Mouse (Mus musculus): ENCODE measurements around the gene Olfr904. TPM values are rescaled to one million over a fixed set of nuclear protein-coding genes. Genes with fewer than 3 reads are reported as not detected.
"Not testable (repeated sequence)": the region's sequence is repeated elsewhere in the genome, so short reads cannot be mapped to it uniquely, and the experiment has no call there.

The Olfr904 gene
- not detected in 2 replicates for polyA plus RNA-seq (2015; fragmentation: Nextera tagmentation; extraction: Ambion mirVana)

GRCm38 (mm10) chr9:38462844-38463243 is at the start of gene Olfr904:
Gene Olfr904, plus strand, starts transcription at chr9:38463144.
- ATAC-seq (ENCODE audit: insufficient read depth, low FRiP score, low read depth): no peak
- Histone ChIP-seq H3K4me2 (no peak within 1 kb of the TSS), H3K9me3 (no peaks in the 10 kb centered on the region), H3K9ac (no peak within 1 kb of the TSS), H3K27ac (no peak within 1 kb of the TSS), H3K36me3 (no peaks in the 10 kb centered on the region), H3K4me1 (no peaks in the 10 kb centered on the region), H3K27me3 (replicated peaks) (no peaks in the 10 kb centered on the region), H3K4me3 (replicated peaks) (no peak within 1 kb of the TSS)

GRCm38 (mm10) chr9:38413502-38413901 is 49.4 kb upstream of the Olfr904 start:
- H3K9me3 ChIP-seq; H3K27ac ChIP-seq; H3K4me2 ChIP-seq; H3K4me3 ChIP-seq (replicated peaks); ATAC-seq (ENCODE audit: insufficient read depth, low FRiP score, low read depth); H3K36me3 ChIP-seq; H3K4me1 ChIP-seq; H3K27me3 ChIP-seq (replicated peaks); H3K9ac ChIP-seq: not testable (repeated sequence)
- WGBS: 87% methylated on average over 14 of the region's 14 CpGs

GRCm38 (mm10) chr9:38423801-38424200 is 39.1 kb upstream of the Olfr904 start:
- Histone ChIP-seq H3K27ac (no peak overlapping the region), H3K4me1 (no peaks in the 10 kb centered on the region), H3K27me3 (replicated peaks) (no peaks in the 10 kb centered on the region), H3K9ac (no peak overlapping the region), H3K4me2 (no peak overlapping the region), H3K4me3 (replicated peaks) (no peak overlapping the region), H3K36me3 (no peaks in the 10 kb centered on the region), H3K9me3 (no peaks in the 10 kb centered on the region)
- ATAC-seq (ENCODE audit: insufficient read depth, low FRiP score, low read depth): no peak

GRCm38 (mm10) chr9:38427026-38427425 is 35.9 kb upstream of the Olfr904 start:
- H3K4me1 ChIP-seq: no peaks in the 10 kb centered on the region
- H3K4me2 ChIP-seq: no peak overlapping the region
- no peak overlapping the region for H3K27ac ChIP-seq
- no peaks in the 10 kb centered on the region for H3K9me3 ChIP-seq
- H3K9ac ChIP-seq: no peak overlapping the region
- WGBS: 44% methylated on average over 1 of the region's 1 CpGs
- no peaks in the 10 kb centered on the region for H3K27me3 ChIP-seq (replicated peaks)
- no peaks in the 10 kb centered on the region for H3K36me3 ChIP-seq
- ATAC-seq (ENCODE audit: insufficient read depth, low FRiP score, low read depth): no peak
- H3K4me3 ChIP-seq (replicated peaks): no peak overlapping the region

- WGBS: 78% methylated on average over 1 of the region's 1 CpGs
- H3K9ac ChIP-seq: no peak within 1 kb of the TSS
- no peak for ATAC-seq (ENCODE audit: insufficient read depth, low FRiP score, low read depth)
Observed at GRCm38 (mm10) chr9:38429155-38429554, 33.8 kb upstream of the Olfr904 start, which contains the start of gene Olfr901. Gene Olfr901, plus strand, starts transcription at chr9:38429455.

GRCm38 (mm10) chr9:38447352-38447751 is 15.6 kb upstream of the Olfr904 start, which contains the start of gene Olfr902:
Gene Olfr902, plus strand, starts transcription at chr9:38447652.
- ATAC-seq (ENCODE audit: insufficient read depth, low FRiP score, low read depth): no peak
- no peaks in the 10 kb centered on the region for H3K4me1 ChIP-seq
- H3K9me3 ChIP-seq: no peaks in the 10 kb centered on the region
- H3K4me3 ChIP-seq (replicated peaks): no peak within 1 kb of the TSS
- H3K36me3 ChIP-seq: no peaks in the 10 kb centered on the region
- no peak within 1 kb of the TSS for H3K27ac ChIP-seq
- no peak within 1 kb of the TSS for H3K4me2 ChIP-seq
- no peaks in the 10 kb centered on the region for H3K27me3 ChIP-seq (replicated peaks)
- WGBS: 91% methylated on average over 5 of the region's 5 CpGs
- no peak within 1 kb of the TSS for H3K9ac ChIP-seq

More at GRCm38 (mm10) chr9:38429155-38429554, 33.8 kb upstream of the Olfr904 start, which contains the start of gene Olfr901:
- Histone ChIP-seq H3K9me3 (no peaks in the 10 kb centered on the region), H3K27ac (no peak within 1 kb of the TSS), H3K4me2 (no peak within 1 kb of the TSS), H3K4me3 (replicated peaks) (no peak within 1 kb of the TSS), H3K27me3 (replicated peaks) (no peaks in the 10 kb centered on the region), H3K36me3 (no peaks in the 10 kb centered on the region), H3K4me1 (no peaks in the 10 kb centered on the region)

- H3K27ac ChIP-seq: no peak within 1 kb of the TSS
- H3K4me2 ChIP-seq: no peak within 1 kb of the TSS
- H3K4me3 ChIP-seq (replicated peaks): no peak within 1 kb of the TSS
- no peaks in the 10 kb centered on the region for H3K9me3 ChIP-seq
- H3K36me3 ChIP-seq: no peaks in the 10 kb centered on the region
- ATAC-seq (ENCODE audit: insufficient read depth, low FRiP score, low read depth): no peak
- no peaks in the 10 kb centered on the region for H3K4me1 ChIP-seq
- no peak within 1 kb of the TSS for H3K9ac ChIP-seq
- no peaks in the 10 kb centered on the region for H3K27me3 ChIP-seq (replicated peaks)
Observed at GRCm38 (mm10) chr9:38470807-38471206, 7.9 kb downstream of the Olfr904 start, which contains the start of gene Olfr905. Gene Olfr905, plus strand, starts transcription at chr9:38471107.

GRCm38 (mm10) chr9:38486785-38487184 is 23.8 kb downstream of the Olfr904 start, which contains the start of gene Olfr906:
Gene Olfr906, plus strand, starts transcription at chr9:38487085.
- ATAC-seq (ENCODE audit: insufficient read depth, low FRiP score, low read depth): no peak
- Histone ChIP-seq H3K27ac (no peak within 1 kb of the TSS), H3K9ac (no peak within 1 kb of the TSS), H3K9me3 (no peaks in the 10 kb centered on the region), H3K4me2 (no peak within 1 kb of the TSS), H3K4me1 (no peaks in the 10 kb centered on the region), H3K27me3 (replicated peaks) (no peaks in the 10 kb centered on the region), H3K4me3 (replicated peaks) (no peak within 1 kb of the TSS), H3K36me3 (no peaks in the 10 kb centered on the region)
- WGBS: 73% methylated on average over 3 of the region's 3 CpGs

GRCm38 (mm10) chr9:38495501-38495900 is 32.6 kb downstream of the Olfr904 start, which contains the start of gene Olfr907:
Gene Olfr907, plus strand, starts transcription at chr9:38495801.
- no peak within 1 kb of the TSS for H3K27ac ChIP-seq
- WGBS: 78% methylated on average over 2 of the region's 2 CpGs
- no peak within 1 kb of the TSS for H3K4me3 ChIP-seq (replicated peaks)
- ATAC-seq (ENCODE audit: insufficient read depth, low FRiP score, low read depth): no peak
- H3K4me2 ChIP-seq: no peak within 1 kb of the TSS
- no peaks in the 10 kb centered on the region for H3K27me3 ChIP-seq (replicated peaks)
- no peaks in the 10 kb centered on the region for H3K4me1 ChIP-seq
- H3K36me3 ChIP-seq: no peaks in the 10 kb centered on the region
- no peak within 1 kb of the TSS for H3K9ac ChIP-seq
- H3K9me3 ChIP-seq: no peaks in the 10 kb centered on the region

GRCm38 (mm10) chr9:38512353-38512752 is 49.4 kb downstream of the Olfr904 start:
- Histone ChIP-seq H3K4me2 (no peak overlapping the region), H3K4me3 (replicated peaks) (no peak overlapping the region), H3K4me1 (no peaks in the 10 kb centered on the region), H3K27me3 (replicated peaks) (no peaks in the 10 kb centered on the region), H3K9me3 (no peaks in the 10 kb centered on the region), H3K9ac (no peak overlapping the region), H3K27ac (no peak overlapping the region), H3K36me3 (no peaks in the 10 kb centered on the region)
- 66% methylated on average over 2 of the region's 2 CpGs for WGBS
- no peak for ATAC-seq (ENCODE audit: insufficient read depth, low FRiP score, low read depth)

Other genes starting within 250 kb of the Olfr904 start
- gene Olfr894, start 245.1 kb upstream of the Olfr904 start, polyA plus RNA-seq (2015; fragmentation: Nextera tagmentation; extraction: Ambion mirVana): not detected in 2 replicates
- not detected in 2 replicates for gene Olfr143, start 210.4 kb upstream of the Olfr904 start, polyA plus RNA-seq (2015; fragmentation: Nextera tagmentation; extraction: Ambion mirVana)
- gene Olfr895, start 195.3 kb upstream of the Olfr904 start, polyA plus RNA-seq (2015; fragmentation: Nextera tagmentation; extraction: Ambion mirVana): not detected in 2 replicates
- gene Olfr896-ps1, start 172.0 kb upstream of the Olfr904 start, polyA plus RNA-seq (2015; fragmentation: Nextera tagmentation; extraction: Ambion mirVana): not detected in 2 replicates
- gene Olfr25, start 134.1 kb upstream of the Olfr904 start, polyA plus RNA-seq (2015; fragmentation: Nextera tagmentation; extraction: Ambion mirVana): not detected in 2 replicates
- not detected in 2 replicates for gene Olfr898, start 114.7 kb upstream of the Olfr904 start, polyA plus RNA-seq (2015; fragmentation: Nextera tagmentation; extraction: Ambion mirVana)
- gene Olfr250, start 96.2 kb upstream of the Olfr904 start, polyA plus RNA-seq (2015; fragmentation: Nextera tagmentation; extraction: Ambion mirVana): not detected in 2 replicates
- gene Olfr251, start 86.1 kb upstream of the Olfr904 start, polyA plus RNA-seq (2015; fragmentation: Nextera tagmentation; extraction: Ambion mirVana): not detected in 2 replicates
- gene Olfr147, start 61.4 kb upstream of the Olfr904 start, polyA plus RNA-seq (2015; fragmentation: Nextera tagmentation; extraction: Ambion mirVana): not detected in 2 replicates
- not detected in 2 replicates for gene Olfr901, start 33.7 kb upstream of the Olfr904 start, polyA plus RNA-seq (2015; fragmentation: Nextera tagmentation; extraction: Ambion mirVana)
- not detected in 2 replicates for gene Olfr902, start 15.5 kb upstream of the Olfr904 start, polyA plus RNA-seq (2015; fragmentation: Nextera tagmentation; extraction: Ambion mirVana)
- not detected in 2 replicates for gene Olfr905, start 8.0 kb downstream of the Olfr904 start, polyA plus RNA-seq (2015; fragmentation: Nextera tagmentation; extraction: Ambion mirVana)
- gene Olfr906, start 23.9 kb downstream of the Olfr904 start, polyA plus RNA-seq (2015; fragmentation: Nextera tagmentation; extraction: Ambion mirVana): not detected in 2 replicates
- not detected in 2 replicates for gene Olfr907, start 32.7 kb downstream of the Olfr904 start, polyA plus RNA-seq (2015; fragmentation: Nextera tagmentation; extraction: Ambion mirVana)
- not detected in 2 replicates for gene Olfr911-ps1, start 58.4 kb downstream of the Olfr904 start, polyA plus RNA-seq (2015; fragmentation: Nextera tagmentation; extraction: Ambion mirVana)
- not detected in 2 replicates for gene Olfr910, start 74.7 kb downstream of the Olfr904 start, polyA plus RNA-seq (2015; fragmentation: Nextera tagmentation; extraction: Ambion mirVana)
- gene Olfr912, start 117.0 kb downstream of the Olfr904 start, polyA plus RNA-seq (2015; fragmentation: Nextera tagmentation; extraction: Ambion mirVana): not detected in 2 replicates
- gene Olfr913, start 129.6 kb downstream of the Olfr904 start, polyA plus RNA-seq (2015; fragmentation: Nextera tagmentation; extraction: Ambion mirVana): not detected in 2 replicates
- gene Olfr914, start 142.0 kb downstream of the Olfr904 start, polyA plus RNA-seq (2015; fragmentation: Nextera tagmentation; extraction: Ambion mirVana): not detected in 2 replicates
- gene Olfr916, start 196.7 kb downstream of the Olfr904 start, polyA plus RNA-seq (2015; fragmentation: Nextera tagmentation; extraction: Ambion mirVana): not detected in 2 replicates
- gene Olfr917, start 202.7 kb downstream of the Olfr904 start, polyA plus RNA-seq (2015; fragmentation: Nextera tagmentation; extraction: Ambion mirVana): not detected in 2 replicates
- gene Olfr918, start 211.5 kb downstream of the Olfr904 start, polyA plus RNA-seq (2015; fragmentation: Nextera tagmentation; extraction: Ambion mirVana): not detected in 2 replicates
- gene Olfr919, start 240.5 kb downstream of the Olfr904 start, polyA plus RNA-seq (2015; fragmentation: Nextera tagmentation; extraction: Ambion mirVana): not detected in 2 replicates

All from stomach, embryonic 15.5 days (tissue).